Mouse (Mus musculus) kidney, postnatal 10 days (tissue): Measurements from ENCODE around the gene Ranbp6.
A peak's percentile ranks its signal among the peaks of the same experiment; 100 is the strongest.

ENCODE experiments used
- DNase-seq: peaks from one replicate; pipeline ENCODE4 v3.0.0; 2021; ENCODE audit warnings: mixed read lengths

Ranbp6 gene

GRCm38 (mm10) chr19:29805917-29806785 is 6.6 kb downstream of the Ranbp6 start, which contains the start of gene 9930021J03Rik:
Gene 9930021J03Rik (minus strand): TSS chr19:29805989.
- DNase-seq = peak; percentile 99

GRCm38 (mm10) chr19:29805101-29805916 is 7.5 kb downstream of the Ranbp6 start:
- peak; percentile 83 for DNase-seq

- DNase-seq = no peak
Observed at GRCm38 (mm10) chr19:29803946-29804345, 8.8 kb downstream of the Ranbp6 start.

GRCm38 (mm10) chr19:29797371-29797770 is 15.4 kb downstream of the Ranbp6 start:
- no peak for DNase-seq

GRCm38 (mm10) chr19:29787997-29788396 is 24.8 kb downstream of the Ranbp6 start:
- no peak for DNase-seq

GRCm38 (mm10) chr19:29782914-29783313 is 29.9 kb downstream of the Ranbp6 start:
- no peak for DNase-seq
